Mouse (Mus musculus) liver, embryonic 14.5 days (tissue): ENCODE measurements at regions not wholly inside any gene's neighbourhood (a gene's known extent, or its start where the extent isn't known, plus 50 kb on each side); places are given as distances from the start of the nearest gene placed in this dataset.

Experiments used
- CTCF ChIP-seq: IDR thresholded peaks from 2 replicates; pipeline ENCODE4 v1.5.1; 2016; ENCODE audit warnings: antibody characterized with exemption, low read depth, control low read depth
- EP300 ChIP-seq: IDR thresholded peaks from 2 replicates; pipeline ENCODE4 v1.6.1; 2016; ENCODE audit warnings: antibody characterized with exemption, low read depth

GRCm38 (mm10) chr8:115568394-115568793, 139.2 kb downstream of the Maf start:
- TF ChIP-seq CTCF (no peak), EP300 (no peak)
